Mouse (Mus musculus) lung, postnatal 36 days (tissue): ENCODE results near the gene Slain1.

ENCODE experiments used
- DNase-seq: peaks from one replicate; pipeline ENCODE4 v3.0.0; 2022; ENCODE audit warnings: mixed read lengths

The Slain1 gene

GRCm38 (mm10) chr14:103667036-103667435 is 17.0 kb downstream of the Slain1 start:
- no peak for DNase-seq

GRCm38 (mm10) chr14:103679395-103680217 is 29.6 kb downstream of the Slain1 start:
- DNase-seq = no peak

- DNase-seq = peak; percentile 57
Observed at GRCm38 (mm10) chr14:103680285-103680819, 30.3 kb downstream of the Slain1 start.

- DNase-seq = no peak
Observed at GRCm38 (mm10) chr14:103682633-103683390, 32.8 kb downstream of the Slain1 start.

- DNase-seq = no peak
Observed at GRCm38 (mm10) chr14:103686994-103687393, 37.0 kb downstream of the Slain1 start.

- DNase-seq = peak; percentile 66
Observed at GRCm38 (mm10) chr14:103694295-103694694, 44.3 kb downstream of the Slain1 start.

GRCm38 (mm10) chr14:103695620-103696019 is 45.6 kb downstream of the Slain1 start:
- no peak for DNase-seq

GRCm38 (mm10) chr14:103697101-103697500 is 47.1 kb downstream of the Slain1 start:
- DNase-seq = no peak

- DNase-seq = no peak
Observed at GRCm38 (mm10) chr14:103699308-103699707, 49.3 kb downstream of the Slain1 start.

GRCm38 (mm10) chr14:103702516-103702915 is 52.5 kb downstream of the Slain1 start:
- DNase-seq = no peak

GRCm38 (mm10) chr14:103704771-103705170 is 54.7 kb downstream of the Slain1 start:
- no peak for DNase-seq

GRCm38 (mm10) chr14:103706347-103706746 is 56.3 kb downstream of the Slain1 start:
- DNase-seq = no peak

GRCm38 (mm10) chr14:103708601-103709000 is 58.6 kb downstream of the Slain1 start:
- DNase-seq = no peak

GRCm38 (mm10) chr14:103709261-103709660 is 59.2 kb downstream of the Slain1 start:
- DNase-seq = no peak

GRCm38 (mm10) chr14:103712986-103713385 is 63.0 kb downstream of the Slain1 start:
- DNase-seq = no peak

GRCm38 (mm10) chr14:103717516-103717915 is 67.5 kb downstream of the Slain1 start:
- peak; percentile 31 for DNase-seq

GRCm38 (mm10) chr14:103717979-103718378 is 68.0 kb downstream of the Slain1 start:
- no peak for DNase-seq

GRCm38 (mm10) chr14:103718393-103718792 is 68.4 kb downstream of the Slain1 start:
- DNase-seq = no peak

- DNase-seq = peak; percentile 93
Observed at GRCm38 (mm10) chr14:103718836-103719575, 69.0 kb downstream of the Slain1 start.

- no peak for DNase-seq
Observed at GRCm38 (mm10) chr14:103720163-103720562, 70.1 kb downstream of the Slain1 start.

- peak; percentile 65 for DNase-seq
Observed at GRCm38 (mm10) chr14:103720637-103721355, 70.8 kb downstream of the Slain1 start.

GRCm38 (mm10) chr14:103723314-103723713 is 73.3 kb downstream of the Slain1 start:
- DNase-seq = no peak
